8 mouse cellular contexts compared by ENCODE assay signal in the genomic region with DNA sequence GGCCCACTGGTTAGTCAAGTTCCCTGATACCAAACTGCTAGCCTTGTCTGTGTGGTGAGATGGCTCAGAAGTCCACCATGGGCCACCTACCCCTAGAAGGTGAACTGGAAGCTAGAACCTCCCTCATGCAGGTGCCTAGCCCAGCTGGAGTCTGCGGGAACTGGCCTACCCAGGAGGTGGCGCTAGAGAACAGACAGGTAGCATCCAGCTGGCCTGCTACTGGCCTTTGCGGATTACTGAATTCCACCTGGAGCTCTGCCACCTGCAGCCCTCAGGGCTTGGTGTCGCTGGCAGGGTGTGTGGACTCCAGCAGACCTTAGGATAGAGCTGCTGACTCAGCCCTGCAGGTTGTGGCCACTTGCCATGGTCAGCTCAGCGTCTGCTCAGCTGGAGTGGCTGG.
DNase-seq lines count a peak whose midpoint lies in the region; ATAC-seq and TF ChIP-seq lines count a peak whose summit lies in the region.

No protein-coding gene starts in this region.

- peak; percentile 75 for DNase-seq in kidney, adult 11 months
- DNase-seq in A20 (ENCODE audit: low read depth, low spot score): peak; percentile 48
- DNase-seq in adrenal gland, adult 8-10 months: peak; percentile 18
- peak; percentile 44 for DNase-seq in embryonic facial prominence, embryonic 11.5 days (ENCODE audit: low spot score)
- DNase-seq in kidney, postnatal 4 days: peak; percentile 73 to 76

- H3K4me2 ChIP-seq in kidney, embryonic 14.5 days (replicated peaks; ENCODE audit: low read depth, low read length): no peak overlapping the region
- H3K4me2 ChIP-seq in embryonic facial prominence, embryonic 11.5 days (ENCODE audit: low read depth, low read length): no peak overlapping the region

- TF ChIP-seq CTCF in testis, adult 2 months (IDR thresholded peaks at IDR 0.05; ENCODE audit: control insufficient read depth, insufficient read depth, insufficient replicate concordance, low read depth, low read length): peak; percentile 71; the same call in 1 of the 2 replicates

- WGBS in kidney, embryonic 14.5 days: 22% methylated on average over 5 of the region's 5 CpGs
- WGBS in embryonic facial prominence, embryonic 11.5 days: 19% methylated on average over 5 of the region's 5 CpGs

- H3K4me3 ChIP-seq in kidney, embryonic 14.5 days (ENCODE audit: low read length): no peak overlapping the region
- H3K4me3 ChIP-seq in embryonic facial prominence, embryonic 11.5 days (ENCODE audit: low read depth, low read length): no peak overlapping the region
- no peak overlapping the region for H3K4me3 ChIP-seq in testis, adult 2 months (ENCODE audit: control insufficient read depth, low read depth, low read length)

- no peaks in the 10 kb centered on the region for H3K36me3 ChIP-seq in kidney, embryonic 14.5 days (ENCODE audit: control insufficient read depth, insufficient read depth, low read length)
- H3K36me3 ChIP-seq in embryonic facial prominence, embryonic 11.5 days (replicated peaks; ENCODE audit: control insufficient read depth, insufficient read depth, low read depth, low read length): no peaks in the 10 kb centered on the region
- H3K36me3 ChIP-seq in testis, adult 2 months (ENCODE audit: control insufficient read depth, insufficient read depth, low read length): no peaks in the 10 kb centered on the region

- H3K9ac ChIP-seq in kidney, embryonic 14.5 days (ENCODE audit: low read depth, low read length): no peak overlapping the region
- no peak overlapping the region for H3K9ac ChIP-seq in embryonic facial prominence, embryonic 11.5 days (replicated peaks; ENCODE audit: low read length)

- H3K27me3 ChIP-seq in kidney, embryonic 14.5 days (ENCODE audit: control insufficient read depth, insufficient read depth, low read length): no peaks in the 10 kb centered on the region
- no peaks in the 10 kb centered on the region for H3K27me3 ChIP-seq in embryonic facial prominence, embryonic 11.5 days (ENCODE audit: control insufficient read depth, insufficient read depth, low read length)
- H3K27me3 ChIP-seq in testis, adult 2 months (ENCODE audit: control insufficient read depth, insufficient read depth, low read length): no peaks in the 10 kb centered on the region

- ATAC-seq in kidney, embryonic 14.5 days (ENCODE audit: low FRiP score, low TSS enrichment): no peak
- no peak for ATAC-seq in embryonic facial prominence, embryonic 11.5 days (replicated peaks; ENCODE audit: insufficient number of reproducible peaks, low FRiP score, low TSS enrichment, low read depth)
- no peak for ATAC-seq in granulocyte monocyte progenitor cell, adult 5-6 weeks (replicated peaks; ENCODE audit: poor library complexity, severe bottlenecking)

- H3K27ac ChIP-seq in kidney, embryonic 14.5 days (ENCODE audit: low read depth, low read length): no peak overlapping the region
- H3K27ac ChIP-seq in embryonic facial prominence, embryonic 11.5 days (replicated peaks; ENCODE audit: low read depth, low read length): no peak overlapping the region
- H3K27ac ChIP-seq in testis, adult 2 months (ENCODE audit: control insufficient read depth, insufficient read depth, low read depth, low read length): no peak overlapping the region

- no peaks in the 10 kb centered on the region for H3K9me3 ChIP-seq in kidney, embryonic 14.5 days (ENCODE audit: control insufficient read depth, low read length)
- H3K9me3 ChIP-seq in embryonic facial prominence, embryonic 11.5 days (replicated peaks; ENCODE audit: control insufficient read depth, low read length): no peaks in the 10 kb centered on the region

- no peak for TF ChIP-seq POLR2A in testis, adult 2 months (IDR thresholded peaks at IDR 0.05; ENCODE audit: control insufficient read depth, low read depth, low read length)

- H3K4me1 ChIP-seq in kidney, embryonic 14.5 days (ENCODE audit: control insufficient read depth, insufficient read depth, low read length): no peaks in the 10 kb centered on the region
- no peaks in the 10 kb centered on the region for H3K4me1 ChIP-seq in embryonic facial prominence, embryonic 11.5 days (ENCODE audit: control insufficient read depth, insufficient read depth, low read length)
- H3K4me1 ChIP-seq in testis, adult 2 months (ENCODE audit: control insufficient read depth, insufficient read depth, low read length): no peaks in the 10 kb centered on the region

Comparison
In these comparisons a context has a peak if more than half of its experiments do, and no peak if none do; other contexts are left out.
1. DNase-seq: peak in every context shown above with its lines; median percentile 75 in kidney, adult 11 months; 74 in kidney, postnatal 4 days; 48 in A20; 44 in embryonic facial prominence, embryonic 11.5 days; 18 in adrenal gland, adult 8-10 months.